Mouse (Mus musculus) embryonic stem cell, embryonic (primary cell): ENCODE measurements at regions not wholly inside any gene's neighbourhood (a gene's known extent, or its start where the extent isn't known, plus 50 kb on each side); places are given as distances from the start of the nearest gene placed in this dataset.
"Not testable (repeated sequence)": the region's sequence is repeated elsewhere in the genome, so short reads cannot be mapped to it uniquely, and the experiment has no call there.

ENCODE experiments used
- CTCF ChIA-PET, 4 experiments: fragments of 300-600 bp in 2 of 4; fragments of 350-600 bp in 2 of 4; sonication (Branson Sonifier 250); formaldehyde crosslinking; loops; one replicate each; lab custom pipeline; 2022; ENCODE audit warnings: inconsistent platforms in 2 of 4; lab: Charles Lee
- POLR2A ChIA-PET, 4 experiments: fragments of 300-600 bp in 2 of 4; fragments of 350-600 bp in 2 of 4; sonication (Branson Sonifier 250); formaldehyde crosslinking; loops; one replicate each; lab custom pipeline; 2022; ENCODE audit warnings: antibody characterized with exemption in 4 of 4, inconsistent platforms in 1 of 4; lab: Charles Lee

GRCm38 (mm10) chr1:141716953-141717352 is 1471.0 kb downstream of the Kcnt2 start:
- ChIA-PET POLR2A (no interaction called here), CTCF (no interaction called here)

GRCm38 (mm10) chr1:141717510-141717909 is 1471.6 kb downstream of the Kcnt2 start:
- POLR2A ChIA-PET = no interaction called here
- CTCF ChIA-PET = no interaction called here

- ChIA-PET POLR2A (no interaction called here), CTCF (no interaction called here)
These were observed 1495.3 kb downstream of the Kcnt2 start for GRCm38 (mm10) chr1:141741299-141741698.

- POLR2A ChIA-PET = no interaction called here
- CTCF ChIA-PET = no interaction called here
These were observed 1530.1 kb downstream of the Kcnt2 start for GRCm38 (mm10) chr1:141776059-141776458.

GRCm38 (mm10) chr1:141783367-141783766 is 1537.4 kb downstream of the Kcnt2 start:
- ChIA-PET POLR2A (no interaction called here), CTCF (no interaction called here)

- ChIA-PET CTCF (no interaction called here), POLR2A (no interaction called here)
These were observed 1567.6 kb downstream of the Kcnt2 start for GRCm38 (mm10) chr1:141813315-141814158.

- POLR2A ChIA-PET = interaction anchor here in 1 of 4 experiments (0.5 kb wide), 1 partner anchor 73 kb away, joined by 4 read pairs; no protein-coding TSS in a partner anchor
- CTCF ChIA-PET = no interaction called here
These were observed 1585.5 kb downstream of the Kcnt2 start for GRCm38 (mm10) chr1:141831444-141831843.

- ChIA-PET CTCF (no interaction called here), POLR2A (no interaction called here)
These were observed 1596.6 kb downstream of the Kcnt2 start for GRCm38 (mm10) chr1:141842547-141842946.

GRCm38 (mm10) chr1:141853841-141854240 is 1607.9 kb downstream of the Kcnt2 start:
- POLR2A ChIA-PET = not testable (repeated sequence)
- CTCF ChIA-PET = interaction anchor here in 1 of 4 experiments (0.6 kb wide), 1 partner anchor 12 kb away, joined by 4 read pairs; no protein-coding TSS in a partner anchor

GRCm38 (mm10) chr1:141884356-141884755 is 1638.4 kb downstream of the Kcnt2 start:
- CTCF ChIA-PET = no interaction called here
- POLR2A ChIA-PET = no interaction called here

- ChIA-PET POLR2A (no interaction called here), CTCF (no interaction called here)
These were observed 1652.0 kb downstream of the Kcnt2 start for GRCm38 (mm10) chr1:141897924-141898455.

- POLR2A ChIA-PET = no interaction called here
- CTCF ChIA-PET = no interaction called here
These were observed 1665.9 kb downstream of the Kcnt2 start for GRCm38 (mm10) chr1:141911714-141912398.

- POLR2A ChIA-PET = no interaction called here
- CTCF ChIA-PET = no interaction called here
These were observed 1680.2 kb downstream of the Kcnt2 start for GRCm38 (mm10) chr1:141926194-141926593.

- ChIA-PET POLR2A (no interaction called here), CTCF (no interaction called here)
These were observed 1680.8 kb downstream of the Kcnt2 start for GRCm38 (mm10) chr1:141926804-141927203.

- ChIA-PET CTCF (no interaction called here), POLR2A (no interaction called here)
These were observed 1692.4 kb upstream of the B3galt2 start for GRCm38 (mm10) chr1:141948055-141948454.

- CTCF ChIA-PET = no interaction called here
- POLR2A ChIA-PET = no interaction called here
These were observed 1686.1 kb upstream of the B3galt2 start for GRCm38 (mm10) chr1:141954323-141954867.

- ChIA-PET POLR2A (no interaction called here), CTCF (no interaction called here)
These were observed 1678.7 kb upstream of the B3galt2 start for GRCm38 (mm10) chr1:141961743-141962142.

- ChIA-PET CTCF (no interaction called here), POLR2A (no interaction called here)
These were observed 1672.3 kb upstream of the B3galt2 start for GRCm38 (mm10) chr1:141968133-141968532.

GRCm38 (mm10) chr1:141974329-141974728 is 1666.1 kb upstream of the B3galt2 start:
- POLR2A ChIA-PET = no interaction called here
- CTCF ChIA-PET = no interaction called here

- ChIA-PET CTCF (no interaction called here), POLR2A (no interaction called here)
These were observed 1640.7 kb upstream of the B3galt2 start for GRCm38 (mm10) chr1:141999769-142000168.
